Mouse (Mus musculus) left cerebral cortex, adult 9 months (tissue): ENCODE results near the gene 9130409I23Rik.

Experiments used
- DNase-seq, 2 experiments: peaks; one replicate each; pipeline ENCODE4 v3.0.0; 2022; ENCODE audit warnings: low spot score in 2 of 2

9130409I23Rik gene

GRCm38 (mm10) chr1:181050937-181051336 is at the start of gene 9130409I23Rik:
9130409I23Rik (plus strand) TSS chr1:181051237.
- DNase-seq = no peak

- DNase-seq = no peak
Measured at GRCm38 (mm10) chr1:181001621-181002020, 49.4 kb upstream of the 9130409I23Rik start.

GRCm38 (mm10) chr1:181003790-181004189 is 47.2 kb upstream of the 9130409I23Rik start:
- DNase-seq = no peak

- no peak for DNase-seq
Measured at GRCm38 (mm10) chr1:181005331-181005730, 45.7 kb upstream of the 9130409I23Rik start.

GRCm38 (mm10) chr1:181007831-181008230 is 43.2 kb upstream of the 9130409I23Rik start:
- DNase-seq = no peak

GRCm38 (mm10) chr1:181008266-181008665 is 42.8 kb upstream of the 9130409I23Rik start:
- no peak for DNase-seq

GRCm38 (mm10) chr1:181009011-181009590 is 41.9 kb upstream of the 9130409I23Rik start:
- DNase-seq = no peak

- DNase-seq = no peak
Measured at GRCm38 (mm10) chr1:181009754-181010153, 41.3 kb upstream of the 9130409I23Rik start.

- DNase-seq = no peak
Measured at GRCm38 (mm10) chr1:181010171-181010932, 40.7 kb upstream of the 9130409I23Rik start.

- DNase-seq = no peak
Measured at GRCm38 (mm10) chr1:181011601-181012000, 39.4 kb upstream of the 9130409I23Rik start.

GRCm38 (mm10) chr1:181012416-181012815 is 38.6 kb upstream of the 9130409I23Rik start:
- no peak for DNase-seq

- DNase-seq = no peak
Measured at GRCm38 (mm10) chr1:181013446-181013845, 37.6 kb upstream of the 9130409I23Rik start.

GRCm38 (mm10) chr1:181014731-181015500 is 36.1 kb upstream of the 9130409I23Rik start:
- DNase-seq = no peak

GRCm38 (mm10) chr1:181015558-181015957 is 35.5 kb upstream of the 9130409I23Rik start:
- DNase-seq = peak in 1 of 2 experiments; percentile 21

- no peak for DNase-seq
Measured at GRCm38 (mm10) chr1:181016045-181016444, 35.0 kb upstream of the 9130409I23Rik start.

- DNase-seq = peak; percentile 54 to 73
Measured at GRCm38 (mm10) chr1:181016532-181017131, 34.4 kb upstream of the 9130409I23Rik start.

- peak; percentile 54 to 64 for DNase-seq
Measured at GRCm38 (mm10) chr1:181017212-181017711, 33.8 kb upstream of the 9130409I23Rik start.

GRCm38 (mm10) chr1:181017890-181018420 is 33.1 kb upstream of the 9130409I23Rik start:
- no peak for DNase-seq

GRCm38 (mm10) chr1:181020756-181021487 is 30.1 kb upstream of the 9130409I23Rik start, which contains the start of gene Ephx1:
Ephx1 (minus strand) TSS chr1:181020904.
- DNase-seq = no peak

GRCm38 (mm10) chr1:181021488-181021865 is 29.6 kb upstream of the 9130409I23Rik start:
- DNase-seq = no peak

GRCm38 (mm10) chr1:181022265-181022664 is 28.8 kb upstream of the 9130409I23Rik start:
- peak; percentile 32 to 64 for DNase-seq
